Mouse (Mus musculus) brown adipose tissue, adult 24 weeks (tissue): ENCODE measurements around the gene Efnb3. TPM values are rescaled to one million over a fixed set of nuclear protein-coding genes. Genes with fewer than 3 reads are reported as not detected.
A peak's percentile ranks its signal among the peaks of the same experiment; 100 is the strongest.

Experiments
- H3K27ac ChIP-seq: fragments of 200-500 bp; replicated peaks from 2 replicates; pipeline ENCODE4 v1.5.1; 2012; ENCODE audit warnings: low read depth, mild to moderate bottlenecking, low read length
- H3K4me1 ChIP-seq: fragments of 200-500 bp; 2 replicates; pipeline ENCODE4 v1.6.1; 2012; ENCODE audit warnings: low read length, mixed read lengths; ENCODE audit not compliant: control insufficient read depth, insufficient read depth, insufficient read length
- H3K4me3 ChIP-seq: fragments of 200-500 bp; 2 replicates; pipeline ENCODE4 v1.5.1; 2012; ENCODE audit warnings: low read depth, mild to moderate bottlenecking, low read length, moderate library complexity; ENCODE audit not compliant: insufficient read depth
- polyA plus RNA-seq: library from polyadenylated mRNA; stranded (reverse); fragments of >200 nt; gene quantifications from 2 replicates; pipeline ENCODE4 v1.2.4, GENCODE M21; 2012; ENCODE audit not compliant: missing spikeins, insufficient read depth, insufficient read length

The Efnb3 gene
- polyA plus RNA-seq, 1 experiment = not detected

DNA sequence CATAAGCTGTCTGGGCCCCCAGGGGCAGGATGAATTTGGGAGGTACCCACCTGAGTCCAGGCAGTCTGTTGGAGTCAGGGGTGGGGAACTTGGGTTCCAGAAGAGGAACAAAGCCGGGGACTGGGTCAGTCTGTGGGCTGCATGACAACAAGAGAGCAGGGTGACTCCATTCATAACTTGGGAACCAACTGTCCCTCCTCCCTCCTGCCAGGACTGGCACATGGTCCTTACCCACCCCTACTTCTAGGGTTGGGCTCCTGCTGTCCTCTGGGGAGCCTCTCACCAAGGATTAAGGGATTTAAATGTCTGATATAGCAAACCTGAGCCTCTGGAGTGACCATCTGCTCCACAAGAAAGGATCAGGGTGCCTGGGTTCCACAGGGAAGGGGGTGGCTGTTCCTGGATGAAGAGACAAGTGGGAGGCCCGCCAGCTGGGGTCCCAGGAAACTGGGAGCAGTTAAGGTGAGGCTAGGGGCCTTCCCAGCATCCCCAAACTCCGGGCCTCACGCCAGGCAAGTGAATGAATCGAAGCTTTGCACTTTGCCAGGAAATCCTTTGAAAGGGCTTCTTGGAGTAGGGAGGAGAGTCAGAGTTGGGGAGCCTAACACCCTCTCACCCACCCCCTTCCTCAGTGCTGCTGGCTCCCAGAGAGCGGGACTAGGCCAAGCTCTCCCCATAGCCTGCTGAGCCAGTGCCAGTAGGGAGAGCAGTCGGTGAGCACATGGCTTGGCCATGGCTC is 32.1 kb upstream of the Efnb3 start:
- Histone ChIP-seq H3K4me3 (no peak overlapping the region), H3K4me1 (no peaks in the 10 kb centered on the region), H3K27ac (no peak overlapping the region)

DNA sequence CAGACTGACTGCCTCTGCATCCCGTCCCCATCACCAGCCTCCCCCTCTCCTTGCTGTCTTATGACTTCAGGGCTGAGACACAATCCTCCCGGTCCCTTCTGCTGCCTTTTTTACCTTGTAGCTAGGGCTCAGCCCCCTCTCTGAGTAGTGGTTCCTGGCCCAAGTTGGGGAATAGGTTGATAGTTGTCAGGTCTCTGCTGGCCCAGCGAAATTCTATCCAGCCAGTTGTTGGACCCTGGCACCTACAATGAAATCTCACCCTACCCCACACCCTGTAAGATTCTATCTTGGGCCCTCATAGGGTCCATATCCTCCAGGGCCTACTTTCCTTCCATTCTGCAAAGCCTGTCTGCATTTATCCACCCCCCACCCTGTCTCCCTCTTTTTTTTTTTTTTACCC is 31.4 kb upstream of the Efnb3 start:
- Histone ChIP-seq H3K4me3 (no peak overlapping the region), H3K27ac (no peak overlapping the region), H3K4me1 (no peaks in the 10 kb centered on the region)

DNA sequence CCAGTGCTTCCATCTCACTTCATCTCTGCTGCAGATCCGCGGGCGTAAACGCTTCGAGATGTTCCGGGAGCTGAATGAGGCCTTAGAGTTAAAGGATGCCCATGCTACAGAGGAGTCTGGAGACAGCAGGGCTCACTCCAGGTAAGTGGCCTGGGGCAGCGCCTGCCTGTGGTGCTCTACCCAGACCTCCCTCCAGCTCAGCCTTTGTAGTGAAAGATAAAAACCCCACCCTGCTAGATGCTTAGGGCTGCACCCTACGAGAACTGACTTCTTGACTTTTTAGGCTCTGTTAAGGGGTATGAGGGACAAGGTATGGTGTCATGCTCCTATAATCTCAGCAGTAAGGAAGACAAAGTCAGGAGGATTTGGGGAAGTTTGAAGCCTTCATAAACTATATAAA is 30.6 kb upstream of the Efnb3 start:
- no peak overlapping the region for H3K27ac ChIP-seq
- no peaks in the 10 kb centered on the region for H3K4me1 ChIP-seq
- no peak overlapping the region for H3K4me3 ChIP-seq

GRCm38 (mm10) chr11:69589207-69589834 is 29.3 kb upstream of the Efnb3 start:
- H3K4me3 ChIP-seq = no peak overlapping the region
- no peaks in the 10 kb centered on the region for H3K4me1 ChIP-seq
- no peak overlapping the region for H3K27ac ChIP-seq

DNA sequence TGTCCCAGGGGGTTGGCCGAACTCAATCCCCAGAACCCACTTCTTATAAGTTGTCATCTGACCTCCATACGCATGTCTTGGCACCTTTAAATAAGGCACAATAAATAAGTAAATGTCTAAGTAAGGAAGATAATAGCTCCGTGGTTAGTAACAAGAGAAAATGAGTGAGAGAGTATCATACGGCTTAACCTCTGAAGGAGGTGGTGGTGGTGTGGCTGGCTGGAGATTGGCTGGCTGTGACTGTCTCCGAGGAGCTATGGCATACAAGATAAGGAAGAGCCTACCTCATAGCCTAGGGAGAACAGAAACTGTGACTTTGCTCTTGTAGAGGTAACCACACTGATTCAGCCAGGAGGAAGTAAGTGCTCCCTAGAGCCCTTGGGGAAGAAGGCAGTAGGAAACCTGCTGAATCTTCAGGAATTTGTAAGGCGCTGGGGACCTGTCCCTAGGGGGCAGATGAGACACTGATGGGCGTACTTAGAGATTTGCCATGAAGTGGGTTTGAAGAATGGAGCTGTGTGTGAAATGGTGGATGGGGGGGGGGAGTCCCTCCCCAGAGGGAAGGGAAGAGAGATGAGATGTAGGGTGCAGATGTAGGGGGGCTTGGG is 25.8 kb upstream of the Efnb3 start:
- Histone ChIP-seq H3K4me3 (no peak overlapping the region), H3K27ac (no peak overlapping the region), H3K4me1 (peaks cover 5% of the 10 kb centered on the region)

DNA sequence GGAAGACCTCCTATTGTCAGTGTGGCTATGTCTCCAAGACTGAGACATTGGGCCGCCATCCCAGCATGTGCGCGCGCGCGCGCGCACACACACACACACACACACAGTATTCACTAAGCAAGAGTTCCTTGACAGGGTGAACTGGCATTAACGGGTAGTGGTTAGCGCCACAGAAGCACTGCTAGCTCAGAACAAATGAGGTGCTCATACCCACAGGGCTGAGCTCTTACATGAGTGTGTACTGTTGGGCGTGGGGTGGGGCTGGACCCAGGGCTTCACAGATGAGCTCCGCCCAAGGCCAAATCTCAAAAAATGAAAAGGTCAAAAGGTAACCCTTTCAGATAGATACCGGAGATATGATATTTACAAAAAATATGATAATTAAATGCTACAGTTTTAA is 24.9 kb upstream of the Efnb3 start:
- H3K4me1 ChIP-seq = peaks cover 5% of the 10 kb centered on the region
- no peak overlapping the region for H3K27ac ChIP-seq

DNA sequence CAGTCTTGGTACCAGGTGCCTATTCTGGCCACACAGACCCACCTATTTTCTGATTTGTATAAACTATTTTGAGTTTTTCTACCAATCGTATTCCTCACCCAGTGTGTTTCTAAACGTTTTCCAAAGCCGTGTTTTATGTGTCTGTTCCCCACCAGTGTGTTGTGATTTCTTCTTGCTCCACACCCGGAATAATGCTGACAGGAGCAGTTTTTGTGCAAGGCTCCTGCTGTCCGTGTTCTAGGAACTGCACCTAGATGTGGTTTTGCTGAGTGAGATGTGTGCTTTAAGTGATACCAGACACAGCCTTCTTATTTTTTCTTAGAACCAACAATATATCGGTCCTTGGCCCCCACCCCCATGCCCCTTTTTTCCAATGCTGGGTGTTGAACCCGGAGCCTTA is 24.0 kb upstream of the Efnb3 start:
- no peak overlapping the region for H3K27ac ChIP-seq
- peaks cover 5% of the 10 kb centered on the region for H3K4me1 ChIP-seq
- H3K4me3 ChIP-seq = no peak overlapping the region

More for the DNA sequence above, 24.9 kb upstream of the Efnb3 start:
- no peak overlapping the region for H3K4me3 ChIP-seq

DNA sequence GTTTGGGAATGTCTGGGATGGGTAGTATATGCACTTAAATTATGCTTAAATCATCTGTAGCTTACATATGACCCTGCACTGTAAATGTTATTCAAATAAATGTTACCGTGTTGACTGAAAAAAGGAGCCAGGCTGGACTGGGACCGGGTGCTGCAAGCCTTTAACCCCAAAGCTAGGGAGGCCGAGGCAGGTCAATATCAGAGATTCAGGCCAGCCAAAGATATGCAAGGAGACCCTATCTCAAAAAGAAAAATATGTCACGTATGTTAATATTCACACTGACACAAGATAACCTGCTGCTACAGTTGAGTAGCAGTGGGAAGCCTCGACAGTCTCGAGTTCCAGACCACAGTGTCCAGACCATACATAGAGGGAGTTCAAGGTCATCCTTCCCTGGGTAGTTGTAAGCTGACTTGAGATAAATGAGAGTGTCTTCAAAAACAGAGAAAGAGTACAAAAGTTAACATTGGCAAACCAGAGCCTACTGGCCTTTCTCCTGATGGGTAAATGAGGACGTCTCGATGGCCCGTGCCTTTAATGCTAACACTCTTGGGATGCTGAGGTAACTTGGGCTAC is 22.3 kb upstream of the Efnb3 start:
- Histone ChIP-seq H3K4me1 (peaks cover 5% of the 10 kb centered on the region), H3K4me3 (0 out of 2 replicates have a peak overlapping the region, but pooled peaks have one; percentile 2)

GRCm38 (mm10) chr11:69581814-69582213 is 21.8 kb upstream of the Efnb3 start:
- Histone ChIP-seq H3K4me1 (peaks cover 5% of the 10 kb centered on the region), H3K27ac (peak overlapping the region; percentile 51), H3K4me3 (peak overlapping the region; percentile 89)

More for the DNA sequence above, 22.3 kb upstream of the Efnb3 start:
- H3K27ac ChIP-seq = peak overlapping the region; percentile 7; the same call in 1 of the 2 replicates

GRCm38 (mm10) chr11:69581147-69581688 is 21.2 kb upstream of the Efnb3 start:
- Histone ChIP-seq H3K4me3 (peak overlapping the region; percentile 89), H3K27ac (peak overlapping the region; percentile 97), H3K4me1 (peaks cover 5% of the 10 kb centered on the region)

GRCm38 (mm10) chr11:69580572-69581146 is 20.7 kb upstream of the Efnb3 start:
- Histone ChIP-seq H3K4me3 (peak overlapping the region; percentile 89), H3K27ac (peak overlapping the region; percentile 97), H3K4me1 (peaks cover 5% of the 10 kb centered on the region)

GRCm38 (mm10) chr11:69580091-69580514 is 20.1 kb upstream of the Efnb3 start, which contains the start of the genes Wrap53 and Trp53:
Wrap53 (minus strand) TSS chr11:69580255.
Trp53 (plus strand) TSS chr11:69580359.
- peak within 1 kb of the TSS; percentile 97 for H3K27ac ChIP-seq
- H3K4me1 ChIP-seq = peaks cover 5% of the 10 kb centered on the region
- H3K4me3 ChIP-seq = peak within 1 kb of the TSS; percentile 89

DNA sequence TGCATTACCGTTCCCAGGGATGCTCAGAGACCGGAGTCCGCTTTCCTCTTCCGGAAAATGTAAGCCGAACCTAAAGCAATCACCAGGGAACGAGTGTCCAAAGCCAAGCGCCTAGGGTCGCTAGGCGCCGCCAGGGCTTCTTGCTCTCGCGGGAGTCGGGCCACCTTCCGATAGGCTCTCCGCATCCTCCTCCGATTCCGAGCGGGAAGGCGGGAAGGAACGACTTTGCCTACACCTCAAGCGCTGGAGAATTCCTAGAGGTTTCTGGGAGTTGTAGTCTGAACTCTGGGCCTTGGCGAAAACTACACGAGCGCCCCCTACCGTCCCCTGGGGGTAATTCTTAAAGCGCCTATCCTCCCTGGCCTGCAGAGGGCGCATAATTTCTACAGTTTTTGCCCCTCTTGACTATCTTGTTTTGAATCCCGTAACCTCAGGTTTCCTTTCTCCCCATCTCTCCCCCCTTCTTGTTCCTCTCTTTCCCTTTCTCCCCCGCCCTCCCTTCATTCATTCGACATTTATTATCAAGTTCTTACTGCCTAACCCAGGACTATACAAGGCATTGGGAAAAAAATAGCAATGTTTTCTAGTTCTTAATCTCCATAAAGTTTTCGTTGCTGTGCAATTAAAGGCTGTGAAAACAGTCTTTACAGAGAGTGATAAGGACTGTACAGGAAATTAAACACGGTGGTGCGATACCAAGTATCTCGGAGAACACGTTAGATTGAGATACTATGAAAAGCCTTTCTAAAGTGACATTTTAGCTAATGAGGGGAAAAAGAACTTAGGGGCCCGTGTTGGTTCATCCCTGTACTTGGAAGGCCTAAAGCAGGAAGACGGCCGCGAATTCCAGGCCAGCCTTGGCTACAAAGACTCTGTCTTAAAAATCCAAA is 19.4 kb upstream of the Efnb3 start:
- Histone ChIP-seq H3K27ac (peak overlapping the region; percentile 89), H3K4me3 (peak overlapping the region; percentile 89), H3K4me1 (peaks cover 5% of the 10 kb centered on the region)

GRCm38 (mm10) chr11:69578301-69578700 is 18.3 kb upstream of the Efnb3 start:
- Histone ChIP-seq H3K4me3 (peak overlapping the region; percentile 86), H3K27ac (no peak overlapping the region), H3K4me1 (peaks cover 5% of the 10 kb centered on the region)
